Mouse (Mus musculus): Measurements from ENCODE around the gene Cog1.

The Cog1 gene

DNA sequence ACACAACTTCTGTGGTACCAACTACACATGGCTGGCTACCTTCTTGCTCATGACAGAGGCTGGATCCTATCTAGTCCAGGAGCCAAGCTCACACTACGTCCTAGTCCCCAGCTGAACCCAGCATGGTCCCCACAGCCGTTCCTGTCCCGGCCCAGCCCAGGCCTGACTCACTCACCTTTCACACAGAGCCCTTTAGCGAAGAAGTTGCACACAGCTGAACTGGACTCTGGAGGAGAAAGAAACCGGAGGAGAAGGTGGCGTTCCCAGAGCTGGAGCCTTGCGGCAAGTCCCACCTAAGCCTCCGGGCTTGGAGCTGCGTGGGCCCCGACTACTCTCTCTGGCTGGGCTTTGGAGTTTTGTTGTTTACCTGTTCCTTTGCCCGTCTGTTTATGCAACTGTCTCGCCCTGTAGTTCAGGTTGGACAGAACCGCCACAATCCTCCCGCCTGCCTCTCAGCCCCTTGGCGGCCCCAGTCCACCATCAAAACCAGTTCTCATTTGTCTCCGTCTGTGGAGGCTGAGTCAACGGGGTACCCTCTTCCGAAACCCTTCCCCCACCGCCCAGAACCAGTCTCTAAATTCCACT, 59.8 kb downstream of the Cog1 start:
- DNase-seq: no peak

DNA sequence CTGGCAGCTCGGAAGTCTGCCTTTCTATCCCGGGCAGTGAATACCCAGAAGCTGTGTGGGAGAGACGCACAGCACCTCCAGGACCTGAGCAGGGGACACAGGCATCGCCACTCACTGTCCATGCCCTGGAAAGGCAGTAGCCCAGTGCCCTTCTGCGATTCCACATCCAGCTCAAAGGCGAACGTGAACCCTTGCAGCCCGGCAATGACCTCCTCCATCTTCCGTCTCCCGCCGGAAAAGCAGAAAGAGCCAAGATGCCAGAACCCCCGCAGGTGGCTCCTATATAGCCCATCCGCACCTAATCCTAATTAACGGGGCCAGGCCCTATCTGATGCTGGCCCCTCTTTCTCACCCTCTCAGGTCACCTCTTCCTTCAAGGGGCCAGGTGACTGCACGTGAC, 60.3 kb downstream of the Cog1 start:
- no peak for DNase-seq

DNA sequence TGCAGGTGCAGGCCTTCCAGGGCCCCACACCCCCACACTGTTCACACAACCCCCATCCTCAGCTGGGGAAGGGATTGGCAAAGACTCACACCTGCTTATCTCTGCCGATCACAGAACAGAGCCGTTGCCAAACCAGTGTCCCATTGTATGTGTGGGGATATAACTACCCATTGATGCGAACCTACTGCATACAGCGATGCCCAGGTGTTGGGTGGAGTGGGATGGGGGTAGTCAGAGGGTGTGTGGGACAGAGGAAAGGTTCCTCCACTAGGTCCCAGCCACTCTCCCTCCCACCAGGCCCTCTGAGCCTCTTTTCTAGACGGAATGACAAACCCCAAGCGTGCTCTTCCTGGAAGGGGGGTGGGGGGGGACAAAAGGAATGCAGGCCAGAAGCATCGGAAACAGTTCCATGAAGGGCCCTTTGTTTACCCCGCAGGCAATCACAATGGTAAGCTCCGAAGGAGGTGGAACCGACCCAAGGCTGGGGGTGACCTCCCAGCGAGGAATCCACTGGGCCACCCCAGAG, 60.8 kb downstream of the Cog1 start, which contains the start of gene Cpsf4l:
Cpsf4l (minus strand) TSS at position 287 of the 526 bp plus-strand sequence.
- DNase-seq: no peak

DNA sequence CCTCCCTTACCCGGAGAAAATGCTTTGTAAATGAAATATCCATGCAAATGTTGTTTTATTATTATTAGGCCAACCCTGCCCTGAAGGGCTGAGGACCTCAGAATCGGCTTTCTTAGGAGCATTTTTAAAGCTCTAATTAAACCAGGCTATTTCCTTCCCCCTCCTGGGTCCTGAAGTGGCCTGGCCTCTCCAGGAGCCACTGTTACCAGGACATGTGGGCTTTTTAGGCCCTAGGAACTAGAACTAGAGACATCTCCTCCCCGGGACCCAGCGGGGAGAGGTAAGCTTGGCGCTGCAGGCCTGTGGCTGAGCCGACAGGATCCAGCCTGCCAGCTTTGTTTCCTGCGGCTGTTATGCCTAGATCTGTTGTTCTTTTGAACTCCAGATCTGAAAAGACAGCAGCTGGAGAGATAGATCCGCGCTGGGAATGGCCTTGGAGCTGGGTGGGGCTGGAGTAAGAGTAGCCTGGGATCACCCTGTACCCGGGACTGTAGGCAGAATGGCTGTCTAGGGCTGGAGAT, 61.3 kb downstream of the Cog1 start:
- no peak for DNase-seq

DNA sequence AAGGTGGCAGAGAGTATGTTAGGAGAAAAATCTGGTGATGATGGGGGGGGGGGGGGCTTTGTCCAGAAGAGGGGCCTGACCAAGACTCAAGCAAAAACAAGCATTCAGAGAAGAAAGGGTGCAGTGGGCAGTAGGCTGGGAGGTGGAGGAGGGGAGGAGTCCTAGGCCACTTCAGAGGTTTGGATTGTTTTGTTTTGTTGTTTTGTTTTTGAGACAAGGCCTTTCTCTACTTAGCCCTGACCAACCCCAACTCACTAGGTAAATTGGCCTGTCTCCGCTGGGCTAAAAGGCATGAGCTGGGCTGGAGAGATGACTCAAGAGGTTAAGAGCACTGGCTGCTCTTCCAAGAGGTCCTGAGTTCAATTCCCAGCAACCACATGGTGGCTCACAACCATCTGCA, 62.1 kb downstream of the Cog1 start:
- no peak for DNase-seq

DNA sequence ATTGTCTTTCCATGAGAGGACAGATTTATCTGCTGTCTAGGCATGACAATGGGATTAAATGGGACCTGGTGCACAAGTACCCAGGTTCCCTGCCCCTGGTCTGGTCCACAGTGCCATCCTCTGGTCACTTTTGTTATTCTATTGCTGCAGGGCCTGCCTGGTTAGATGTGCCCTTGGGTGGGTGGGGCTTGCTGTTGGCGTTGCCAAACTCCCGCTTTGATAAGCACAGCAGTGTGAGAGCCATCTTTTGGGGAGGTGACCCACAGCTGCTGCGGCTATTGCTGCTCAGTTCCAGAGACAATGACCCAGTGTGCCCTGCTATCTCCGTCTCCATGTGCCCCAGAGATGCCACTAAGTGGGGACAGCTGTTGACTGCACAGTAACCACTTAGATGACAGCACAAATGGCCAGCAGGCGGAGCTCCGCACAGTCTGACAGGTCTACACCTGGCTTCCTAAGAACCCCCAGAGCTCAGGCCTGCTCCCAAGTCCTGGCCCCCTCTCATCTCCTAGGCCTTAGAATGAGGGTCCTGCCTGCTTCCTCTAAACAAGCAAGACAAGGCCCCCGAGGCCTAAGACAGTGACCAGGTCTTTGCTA, 66.2 kb downstream of the Cog1 start:
- no peak for DNase-seq

DNA sequence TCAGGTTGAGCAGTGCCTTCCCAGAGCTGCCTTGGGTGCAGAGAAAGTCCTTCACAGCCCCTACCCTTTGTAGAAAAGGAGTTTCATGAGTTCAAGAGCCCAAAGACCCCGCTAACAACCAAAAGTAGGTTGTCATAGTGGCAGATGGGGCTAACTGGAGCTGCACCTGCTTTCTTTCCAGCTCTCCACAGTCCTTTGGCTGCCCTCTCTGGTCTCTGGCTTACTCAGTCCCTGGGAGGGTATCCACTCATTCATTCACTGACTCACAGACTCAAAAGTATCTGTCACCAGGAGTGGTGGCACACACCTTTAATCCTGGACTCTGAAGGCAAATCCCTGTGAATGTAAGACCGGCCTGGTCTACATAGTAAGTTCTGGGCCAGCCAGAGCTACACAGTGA, 67.2 kb downstream of the Cog1 start:
- no peak for DNase-seq

Measured in spleen, adult 18-20 months (tissue).